Mouse (Mus musculus) CD4-positive, CD25-positive, alpha-beta regulatory T cell, adult 4 months (primary cell): ENCODE results near the gene Prkd2. TPM values are rescaled to one million over a fixed set of nuclear protein-coding genes. Genes with fewer than 3 reads are reported as not detected.

ENCODE experiments used
- ATAC-seq: one replicate; pipeline ENCODE4 v1.8.0; 2017
- polyA plus RNA-seq, 2 experiments: library from polyadenylated mRNA; unstranded; fragments of 100-300 nt; shearing (Covaris generic); gene quantifications; one replicate each; pipeline ENCODE4 v1.2.1; 2017

Gene Prkd2
- polyA plus RNA-seq, 2 experiments from 2014 or later = 57.3 to 60.0 TPM

- ATAC-seq = no peak
Observed at GRCm38 (mm10) chr7:16900526-16900925, 57.8 kb downstream of the Prkd2 start.

- no peak for ATAC-seq
Observed at GRCm38 (mm10) chr7:16903439-16903955, 60.8 kb downstream of the Prkd2 start.

GRCm38 (mm10) chr7:16904120-16904675 is 61.5 kb downstream of the Prkd2 start:
- ATAC-seq = no peak

- peak; percentile 46 for ATAC-seq
Observed at GRCm38 (mm10) chr7:16905491-16906021, 62.9 kb downstream of the Prkd2 start.

GRCm38 (mm10) chr7:16906281-16906680 is 63.6 kb downstream of the Prkd2 start, which contains the start of gene Ptgir:
Ptgir (plus strand) TSS chr7:16906490.
- ATAC-seq = peak; percentile 42

- no peak for ATAC-seq
Observed at GRCm38 (mm10) chr7:16906889-16907559, 64.3 kb downstream of the Prkd2 start.

GRCm38 (mm10) chr7:16907842-16908241 is 65.1 kb downstream of the Prkd2 start:
- peak; percentile 56 for ATAC-seq

GRCm38 (mm10) chr7:16908367-16908766 is 65.7 kb downstream of the Prkd2 start:
- ATAC-seq = peak; percentile 64

- no peak for ATAC-seq
Observed at GRCm38 (mm10) chr7:16908859-16909258, 66.2 kb downstream of the Prkd2 start.

- no peak for ATAC-seq
Observed at GRCm38 (mm10) chr7:16909909-16910308, 67.2 kb downstream of the Prkd2 start.

- no peak for ATAC-seq
Observed at GRCm38 (mm10) chr7:16911904-16912303, 69.2 kb downstream of the Prkd2 start.

- no peak for ATAC-seq
Observed at GRCm38 (mm10) chr7:16912360-16912759, 69.7 kb downstream of the Prkd2 start.

- peak; percentile 94 for ATAC-seq
Observed at GRCm38 (mm10) chr7:16913806-16914452, 71.2 kb downstream of the Prkd2 start.

GRCm38 (mm10) chr7:16914453-16915343 is 72.0 kb downstream of the Prkd2 start:
- ATAC-seq = no peak

- no peak for ATAC-seq
Observed at GRCm38 (mm10) chr7:16915461-16916340, 73.0 kb downstream of the Prkd2 start.

- ATAC-seq = no peak
Observed at GRCm38 (mm10) chr7:16916342-16917265, 73.9 kb downstream of the Prkd2 start.

- no peak for ATAC-seq
Observed at GRCm38 (mm10) chr7:16917447-16917846, 74.7 kb downstream of the Prkd2 start.

GRCm38 (mm10) chr7:16918014-16918413 is 75.3 kb downstream of the Prkd2 start:
- ATAC-seq = no peak

- ATAC-seq = no peak
Observed at GRCm38 (mm10) chr7:16918670-16919069, 76.0 kb downstream of the Prkd2 start.
